Mouse (Mus musculus): ENCODE data around the gene Ninj2. TPM values are rescaled to one million over a fixed set of nuclear protein-coding genes. Genes with fewer than 3 reads are reported as not detected.

Gene Ninj2
- polyA plus RNA-seq, 1 experiment from 2014 or later, result not detected

GRCm38 (mm10) chr6:120065552-120066177, 27.5 kb upstream of the Ninj2 start:
- no peak overlapping the region for H3K9ac ChIP-seq (ENCODE audit: low read length)
- no peaks in the 10 kb centered on the region; a peak in 1 of 4 replicates for H3K4me1 ChIP-seq (ENCODE audit: control insufficient read depth in 2 of 2, insufficient read depth in 2 of 2, low read length in 2 of 2)
- H3K9me3 ChIP-seq (ENCODE audit: control insufficient read depth, low read length), result peaks cover 1% of the 10 kb centered on the region; the same call in 1 of the 2 replicates
- H3K27ac ChIP-seq (replicated peaks in 1 of 2; ENCODE audit: control insufficient read depth in 1 of 2, insufficient read depth in 1 of 2, low read depth in 2 of 2, low read length in 2 of 2), result no peak overlapping the region
- no peak overlapping the region for H3K4me3 ChIP-seq (ENCODE audit: control insufficient read depth in 1 of 2, insufficient read depth in 1 of 2, low read depth in 1 of 2, low read length in 2 of 2)
- H3K4me2 ChIP-seq (ENCODE audit: low read length), result no peak overlapping the region
- H3K27me3 ChIP-seq (ENCODE audit: control insufficient read depth, insufficient read depth, low read length), result no peaks in the 10 kb centered on the region
- 61% methylated on average over 6 of the region's 6 CpGs for WGBS
- H3K36me3 ChIP-seq (ENCODE audit: control insufficient read depth, insufficient read depth, low read length), result no peaks in the 10 kb centered on the region
- no peak for ATAC-seq (ENCODE audit: insufficient number of reproducible peaks, insufficient read depth, low FRiP score, low read depth)

GRCm38 (mm10) chr6:120069546-120069945, 23.6 kb upstream of the Ninj2 start:
- 87% methylated on average over 3 of the region's 3 CpGs for WGBS
- peaks cover 5% of the 10 kb centered on the region; the same call in 1 of the 2 replicates for H3K9me3 ChIP-seq (ENCODE audit: control insufficient read depth, low read length)
- no peaks in the 10 kb centered on the region for H3K36me3 ChIP-seq (ENCODE audit: control insufficient read depth, insufficient read depth, low read length)
- no peaks in the 10 kb centered on the region for H3K27me3 ChIP-seq (ENCODE audit: control insufficient read depth, insufficient read depth, low read length)
- H3K9ac ChIP-seq (ENCODE audit: low read length), result no peak overlapping the region
- H3K4me3 ChIP-seq (ENCODE audit: control insufficient read depth in 1 of 2, insufficient read depth in 1 of 2, low read depth in 1 of 2, low read length in 2 of 2), result no peak overlapping the region
- no peak overlapping the region for H3K27ac ChIP-seq (replicated peaks in 1 of 2; ENCODE audit: control insufficient read depth in 1 of 2, insufficient read depth in 1 of 2, low read depth in 2 of 2, low read length in 2 of 2)
- H3K4me2 ChIP-seq (ENCODE audit: low read length), result no peak overlapping the region
- no peaks in the 10 kb centered on the region; a peak in 1 of 4 replicates for H3K4me1 ChIP-seq (ENCODE audit: control insufficient read depth in 2 of 2, insufficient read depth in 2 of 2, low read length in 2 of 2)
- no peak for ATAC-seq (ENCODE audit: insufficient number of reproducible peaks, insufficient read depth, low FRiP score, low read depth)

GRCm38 (mm10) chr6:120072630-120073029, 20.5 kb upstream of the Ninj2 start:
- H3K4me1 ChIP-seq (ENCODE audit: control insufficient read depth in 2 of 2, insufficient read depth in 2 of 2, low read length in 2 of 2), result no peaks in the 10 kb centered on the region
- H3K36me3 ChIP-seq (ENCODE audit: control insufficient read depth, insufficient read depth, low read length), result no peaks in the 10 kb centered on the region
- peaks cover 5% of the 10 kb centered on the region; the same call in 1 of the 2 replicates for H3K9me3 ChIP-seq (ENCODE audit: control insufficient read depth, low read length)
- no peaks in the 10 kb centered on the region for H3K27me3 ChIP-seq (ENCODE audit: control insufficient read depth, insufficient read depth, low read length)
- no peak overlapping the region for H3K4me3 ChIP-seq (ENCODE audit: control insufficient read depth in 1 of 2, insufficient read depth in 1 of 2, low read depth in 1 of 2, low read length in 2 of 2)
- H3K27ac ChIP-seq (replicated peaks in 1 of 2; ENCODE audit: control insufficient read depth in 1 of 2, insufficient read depth in 1 of 2, low read depth in 2 of 2, low read length in 2 of 2), result no peak overlapping the region
- no peak for ATAC-seq (ENCODE audit: insufficient number of reproducible peaks, insufficient read depth, low FRiP score, low read depth)
- no peak overlapping the region for H3K9ac ChIP-seq (ENCODE audit: low read length)
- 50% methylated on average over 2 of the region's 2 CpGs for WGBS
- H3K4me2 ChIP-seq (ENCODE audit: low read length), result no peak overlapping the region

GRCm38 (mm10) chr6:120076619-120077450, 16.3 kb upstream of the Ninj2 start:
- Histone ChIP-seq H3K9ac (ENCODE audit: low read length) (no peak overlapping the region), H3K4me3 (ENCODE audit: control insufficient read depth in 1 of 2, insufficient read depth in 1 of 2, low read depth in 1 of 2, low read length in 2 of 2) (no peak overlapping the region), H3K4me2 (ENCODE audit: low read length) (no peak overlapping the region), H3K4me1 (ENCODE audit: control insufficient read depth in 2 of 2, insufficient read depth in 2 of 2, low read length in 2 of 2) (no peaks in the 10 kb centered on the region), H3K27ac (replicated peaks in 1 of 2; ENCODE audit: control insufficient read depth in 1 of 2, insufficient read depth in 1 of 2, low read depth in 2 of 2, low read length in 2 of 2) (no peak overlapping the region), H3K27me3 (ENCODE audit: control insufficient read depth, insufficient read depth, low read length) (no peaks in the 10 kb centered on the region), H3K36me3 (ENCODE audit: control insufficient read depth, insufficient read depth, low read length) (no peaks in the 10 kb centered on the region), H3K9me3 (ENCODE audit: control insufficient read depth, low read length) (no peaks in the 10 kb centered on the region)
- ATAC-seq (ENCODE audit: insufficient number of reproducible peaks, insufficient read depth, low FRiP score, low read depth), result no peak
- WGBS, result 68% methylated on average over 6 of the region's 6 CpGs

- Histone ChIP-seq H3K27ac (replicated peaks in 1 of 2; ENCODE audit: control insufficient read depth in 1 of 2, insufficient read depth in 1 of 2, low read depth in 2 of 2, low read length in 2 of 2) (no peak overlapping the region), H3K4me3 (ENCODE audit: control insufficient read depth in 1 of 2, insufficient read depth in 1 of 2, low read depth in 1 of 2, low read length in 2 of 2) (no peak overlapping the region), H3K36me3 (ENCODE audit: control insufficient read depth, insufficient read depth, low read length) (no peaks in the 10 kb centered on the region), H3K4me1 (ENCODE audit: control insufficient read depth in 2 of 2, insufficient read depth in 2 of 2, low read length in 2 of 2) (no peaks in the 10 kb centered on the region), H3K27me3 (ENCODE audit: control insufficient read depth, insufficient read depth, low read length) (no peaks in the 10 kb centered on the region), H3K9me3 (ENCODE audit: control insufficient read depth, low read length) (no peaks in the 10 kb centered on the region), H3K4me2 (ENCODE audit: low read length) (no peak overlapping the region), H3K9ac (ENCODE audit: low read length) (no peak overlapping the region)
- 82% methylated on average over 10 of the region's 10 CpGs for WGBS
- ATAC-seq (ENCODE audit: insufficient number of reproducible peaks, insufficient read depth, low FRiP score, low read depth), result no peak
Observed at GRCm38 (mm10) chr6:120079547-120079946, 13.6 kb upstream of the Ninj2 start.

GRCm38 (mm10) chr6:120081516-120081915, 11.6 kb upstream of the Ninj2 start:
- H3K4me1 ChIP-seq (ENCODE audit: control insufficient read depth in 2 of 2, insufficient read depth in 2 of 2, low read length in 2 of 2), result no peaks in the 10 kb centered on the region
- no peak overlapping the region for H3K4me2 ChIP-seq (ENCODE audit: low read length)
- no peaks in the 10 kb centered on the region for H3K27me3 ChIP-seq (ENCODE audit: control insufficient read depth, insufficient read depth, low read length)
- no peak for ATAC-seq (ENCODE audit: insufficient number of reproducible peaks, insufficient read depth, low FRiP score, low read depth)
- no peak overlapping the region for H3K9ac ChIP-seq (ENCODE audit: low read length)
- no peak overlapping the region for H3K4me3 ChIP-seq (ENCODE audit: control insufficient read depth in 1 of 2, insufficient read depth in 1 of 2, low read depth in 1 of 2, low read length in 2 of 2)
- H3K36me3 ChIP-seq (ENCODE audit: control insufficient read depth, insufficient read depth, low read length), result no peaks in the 10 kb centered on the region
- H3K27ac ChIP-seq (replicated peaks in 1 of 2; ENCODE audit: control insufficient read depth in 1 of 2, insufficient read depth in 1 of 2, low read depth in 2 of 2, low read length in 2 of 2), result no peak overlapping the region
- no peaks in the 10 kb centered on the region for H3K9me3 ChIP-seq (ENCODE audit: control insufficient read depth, low read length)
- WGBS, result 75% methylated on average over 4 of the region's 4 CpGs

GRCm38 (mm10) chr6:120082251-120082950, 10.7 kb upstream of the Ninj2 start:
- Histone ChIP-seq H3K27ac (replicated peaks in 1 of 2; ENCODE audit: control insufficient read depth in 1 of 2, insufficient read depth in 1 of 2, low read depth in 2 of 2, low read length in 2 of 2) (no peak overlapping the region), H3K36me3 (ENCODE audit: control insufficient read depth, insufficient read depth, low read length) (no peaks in the 10 kb centered on the region)
- 90% methylated on average over 6 of the region's 6 CpGs for WGBS

More at GRCm38 (mm10) chr6:120082251-120082950, 10.7 kb upstream of the Ninj2 start:
- no peak overlapping the region for H3K4me2 ChIP-seq (ENCODE audit: low read length)
- H3K9ac ChIP-seq (ENCODE audit: low read length), result no peak overlapping the region
- no peak overlapping the region for H3K4me3 ChIP-seq (ENCODE audit: control insufficient read depth in 1 of 2, insufficient read depth in 1 of 2, low read depth in 1 of 2, low read length in 2 of 2)
- no peaks in the 10 kb centered on the region for H3K4me1 ChIP-seq (ENCODE audit: control insufficient read depth in 2 of 2, insufficient read depth in 2 of 2, low read length in 2 of 2)
- no peak for ATAC-seq (ENCODE audit: insufficient number of reproducible peaks, insufficient read depth, low FRiP score, low read depth)
- H3K9me3 ChIP-seq (ENCODE audit: control insufficient read depth, low read length), result no peaks in the 10 kb centered on the region
- no peaks in the 10 kb centered on the region for H3K27me3 ChIP-seq (ENCODE audit: control insufficient read depth, insufficient read depth, low read length)
